Mouse (Mus musculus) layer of hippocampus, adult 2 months (tissue): ENCODE data around the gene Ccdc57. TPM values are rescaled to one million over a fixed set of nuclear protein-coding genes. Genes with fewer than 3 reads are reported as not detected.
"Not testable (repeated sequence)": the region's sequence is repeated elsewhere in the genome, so short reads cannot be mapped to it uniquely, and the experiment has no call there.

ENCODE experiments used
- DNase-seq, 2 experiments: peaks; one replicate each; pipeline ENCODE4 v3.0.0; 2022; ENCODE audit warnings: low spot score in 2 of 2
- H3K27ac ChIP-seq: fragments of 200-600 bp; 2 replicates; pipeline ENCODE4 v1.8.1; 2022
- H3K4me3 ChIP-seq: fragments of 200-600 bp; 2 replicates; pipeline ENCODE4 v1.8.1; 2022; ENCODE audit warnings: mild to moderate bottlenecking
- CTCF ChIP-seq: fragments of 200-600 bp; conservative IDR thresholded peaks from 2 replicates; pipeline ENCODE4 v1.8.1; 2022; ENCODE audit warnings: antibody characterized with exemption, mild to moderate bottlenecking, moderate library complexity
- total RNA-seq, 2 experiments: library from RNA; stranded (reverse); gene quantifications; 2 replicates each; pipeline ENCODE4 v1.2.3; 2021

The Ccdc57 gene
- total RNA-seq, 2 experiments from 2014 or later = 8.4 to 8.7 TPM

- peak in 1 of 2 experiments; percentile 19 for DNase-seq
These were observed 44.0 kb downstream of the Ccdc57 start for GRCm38 (mm10) chr11:120888718-120889117.

DNA sequence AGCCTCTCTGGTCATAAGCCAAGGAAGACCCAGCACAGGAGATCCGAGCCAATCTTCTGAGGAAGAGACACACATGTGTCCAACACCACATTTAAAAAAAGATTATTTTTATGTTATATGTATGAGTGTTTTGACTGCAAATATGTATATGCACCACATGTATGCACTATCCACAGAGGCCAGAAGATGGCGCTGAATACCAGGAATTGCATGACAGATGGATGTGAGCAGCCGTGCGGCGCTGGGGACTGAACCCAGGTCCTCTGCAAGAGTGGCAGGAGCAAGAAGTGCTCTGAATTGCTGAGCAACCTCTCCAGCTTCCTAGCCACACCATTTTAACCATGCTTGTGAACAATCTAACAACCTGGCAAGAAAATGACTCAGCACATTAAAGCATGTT, 45.2 kb downstream of the Ccdc57 start:
- no peak overlapping the region for H3K27ac ChIP-seq
- no peak for DNase-seq
- no peak overlapping the region for H3K4me3 ChIP-seq
- TF ChIP-seq CTCF = peak; percentile 55

More at GRCm38 (mm10) chr11:120888718-120889117, 44.0 kb downstream of the Ccdc57 start:
- peak overlapping the region; percentile 28; the same call in 1 of the 2 replicates for H3K27ac ChIP-seq
- H3K4me3 ChIP-seq = no peak overlapping the region
- TF ChIP-seq CTCF = no peak

GRCm38 (mm10) chr11:120886462-120886861, 46.2 kb downstream of the Ccdc57 start:
- no peak overlapping the region for H3K27ac ChIP-seq
- TF ChIP-seq CTCF = no peak
- no peak overlapping the region for H3K4me3 ChIP-seq
- no peak for DNase-seq

GRCm38 (mm10) chr11:120883601-120884000, 49.1 kb downstream of the Ccdc57 start:
- Histone ChIP-seq H3K27ac (no peak overlapping the region), H3K4me3 (no peak overlapping the region)
- TF ChIP-seq CTCF = no peak
- DNase-seq = no peak

- DNase-seq = no peak
- H3K4me3 ChIP-seq = no peak overlapping the region
- no peak for TF ChIP-seq CTCF
- no peak overlapping the region for H3K27ac ChIP-seq
These were observed 49.7 kb downstream of the Ccdc57 start for GRCm38 (mm10) chr11:120882931-120883330.

DNA sequence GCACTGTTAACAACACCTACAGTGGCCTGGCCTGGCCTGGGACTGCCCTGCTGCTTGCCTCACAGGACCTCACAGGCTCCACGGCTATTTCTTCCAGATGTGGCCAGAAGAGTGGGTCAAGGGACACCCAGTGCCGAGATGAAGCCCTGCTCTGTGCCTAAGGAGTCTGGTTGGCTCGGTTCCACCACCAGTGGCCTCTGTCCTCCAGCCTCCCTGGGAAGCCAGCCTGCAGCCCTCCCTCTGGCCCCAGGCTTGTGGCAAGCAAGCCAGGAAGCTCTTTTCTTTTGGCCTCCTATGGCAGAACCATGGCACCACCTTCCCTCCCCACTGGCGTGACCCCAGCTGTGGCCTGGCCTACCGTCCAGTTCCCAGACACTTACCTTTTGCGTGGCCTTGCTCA, 59.5 kb downstream of the Ccdc57 start:
- Histone ChIP-seq H3K4me3 (no peak overlapping the region), H3K27ac (0 out of 2 replicates have a peak overlapping the region, but pooled peaks have one; percentile 7)
- no peak for DNase-seq
- no peak for TF ChIP-seq CTCF

DNA sequence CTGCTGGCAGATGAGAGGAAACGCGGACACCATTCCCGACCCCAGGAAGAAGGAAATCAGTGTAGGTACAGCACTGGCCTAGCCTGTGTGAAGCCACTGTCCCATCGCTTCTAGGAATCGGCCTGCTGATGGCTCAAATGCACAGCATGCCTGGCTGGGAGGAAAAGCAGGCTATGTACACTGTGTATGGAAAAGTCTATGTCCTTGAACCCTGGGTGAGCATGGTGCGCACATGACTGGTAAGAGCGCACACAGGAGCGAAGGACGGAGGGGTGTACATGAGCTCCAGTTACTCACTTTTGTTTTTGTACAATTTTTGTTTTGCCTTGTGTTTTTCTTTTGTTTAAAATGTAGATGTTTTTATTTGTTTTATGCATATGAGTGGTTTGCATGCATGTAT, 61.2 kb downstream of the Ccdc57 start:
- no peak overlapping the region for H3K27ac ChIP-seq
- H3K4me3 ChIP-seq = no peak overlapping the region
- TF ChIP-seq CTCF = no peak
- DNase-seq = no peak

DNA sequence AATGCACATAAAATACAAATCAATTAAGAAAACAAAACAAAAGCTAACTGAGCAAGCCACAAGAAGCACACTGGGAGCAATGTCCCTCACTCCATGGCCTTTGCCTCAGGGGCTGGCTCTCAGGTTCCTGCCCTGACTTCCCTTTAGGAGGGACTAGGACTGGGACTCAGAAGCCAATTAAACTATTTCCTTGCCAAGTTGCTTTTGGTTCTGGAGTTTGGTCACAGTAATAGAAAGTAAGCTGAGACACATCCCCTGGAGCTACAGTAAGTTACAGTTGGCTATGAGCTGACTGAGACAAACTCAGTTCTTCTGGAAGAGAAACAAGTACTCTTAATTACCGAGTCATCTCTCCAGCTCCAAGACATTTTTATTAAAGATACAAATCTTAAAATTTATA, 66.9 kb downstream of the Ccdc57 start:
- no peak overlapping the region for H3K27ac ChIP-seq
- no peak for DNase-seq
- H3K4me3 ChIP-seq = no peak overlapping the region

DNA sequence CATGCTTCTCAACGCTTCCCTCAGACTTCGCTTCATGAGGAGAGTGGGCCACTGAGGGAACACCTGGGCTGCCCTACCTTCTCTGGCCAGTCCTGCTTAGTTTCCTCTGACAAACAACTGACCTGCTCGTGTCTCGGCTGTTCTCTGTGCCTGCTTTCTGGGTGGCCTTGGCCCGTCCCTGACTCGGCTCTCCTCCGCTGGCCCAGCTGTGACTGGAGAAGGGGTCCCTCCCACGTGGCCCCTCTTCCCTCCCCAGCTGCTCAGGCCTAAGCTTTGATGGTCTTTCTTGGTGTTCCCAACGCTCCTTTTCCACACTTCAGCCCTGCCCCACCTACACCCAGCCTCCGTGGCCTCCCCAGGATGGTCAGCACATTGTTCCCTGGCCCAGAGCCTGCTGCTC, 69.9 kb downstream of the Ccdc57 start:
- no peak overlapping the region for H3K27ac ChIP-seq
- no peak overlapping the region for H3K4me3 ChIP-seq
- TF ChIP-seq CTCF = no peak
- DNase-seq = no peak

More for the DNA sequence above, 66.9 kb downstream of the Ccdc57 start:
- TF ChIP-seq CTCF = no peak

GRCm38 (mm10) chr11:120855938-120856337, 76.7 kb downstream of the Ccdc57 start:
- not testable (repeated sequence) for DNase-seq, H3K27ac ChIP-seq, H3K4me3 ChIP-seq

DNA sequence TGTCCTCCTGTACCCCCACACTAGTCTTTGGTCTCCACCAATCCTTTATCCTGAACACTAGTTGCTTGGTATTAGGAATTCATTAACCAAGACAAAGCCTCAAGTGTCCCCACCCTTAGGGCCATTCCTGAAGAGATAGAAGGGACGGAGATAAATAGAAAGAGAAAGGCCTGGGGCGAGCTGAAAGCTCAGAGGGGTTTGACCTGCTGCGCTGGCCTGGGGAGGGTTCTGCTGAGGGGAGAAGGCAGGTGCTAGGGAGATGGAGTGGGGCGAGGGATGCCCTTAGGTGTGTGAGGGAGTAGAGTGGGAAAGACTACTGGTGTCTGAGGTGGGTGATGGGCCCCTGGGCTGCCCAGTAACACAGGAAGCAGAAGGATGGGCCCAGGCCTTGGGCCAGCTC, 78.9 kb downstream of the Ccdc57 start:
- H3K27ac ChIP-seq = no peak overlapping the region
- H3K4me3 ChIP-seq = no peak overlapping the region
- no peak for DNase-seq
- TF ChIP-seq CTCF = no peak

DNA sequence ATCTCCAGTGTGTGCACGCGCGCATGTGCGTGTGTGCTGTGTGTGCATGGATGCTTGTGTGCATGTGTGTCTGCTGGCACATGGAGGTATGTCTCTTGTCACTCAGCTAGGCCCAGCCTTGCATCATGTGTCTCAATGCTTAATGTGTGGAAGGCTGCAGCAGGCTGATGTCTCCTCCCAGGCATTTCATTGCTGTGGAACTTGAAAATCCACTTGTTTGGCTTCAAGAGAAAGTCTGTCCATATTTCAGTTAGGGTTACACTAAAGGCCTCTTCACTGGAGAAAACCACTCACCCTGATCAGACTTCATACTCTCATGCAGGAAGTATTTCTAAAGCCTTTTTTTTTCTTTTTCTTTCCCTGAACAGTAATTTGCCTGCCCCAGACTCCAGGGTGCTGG, 79.5 kb downstream of the Ccdc57 start:
- H3K4me3 ChIP-seq = no peak overlapping the region
- no peak overlapping the region for H3K27ac ChIP-seq
- TF ChIP-seq CTCF = no peak
- no peak for DNase-seq

- Histone ChIP-seq H3K4me3 (no peak overlapping the region), H3K27ac (no peak overlapping the region)
- DNase-seq = no peak
- TF ChIP-seq CTCF = no peak
These were observed 80.4 kb downstream of the Ccdc57 start for GRCm38 (mm10) chr11:120852083-120852935.

GRCm38 (mm10) chr11:120851582-120851981, 81.1 kb downstream of the Ccdc57 start:
- Histone ChIP-seq H3K4me3 (no peak overlapping the region), H3K27ac (no peak overlapping the region)
- TF ChIP-seq CTCF = no peak
- no peak for DNase-seq

DNA sequence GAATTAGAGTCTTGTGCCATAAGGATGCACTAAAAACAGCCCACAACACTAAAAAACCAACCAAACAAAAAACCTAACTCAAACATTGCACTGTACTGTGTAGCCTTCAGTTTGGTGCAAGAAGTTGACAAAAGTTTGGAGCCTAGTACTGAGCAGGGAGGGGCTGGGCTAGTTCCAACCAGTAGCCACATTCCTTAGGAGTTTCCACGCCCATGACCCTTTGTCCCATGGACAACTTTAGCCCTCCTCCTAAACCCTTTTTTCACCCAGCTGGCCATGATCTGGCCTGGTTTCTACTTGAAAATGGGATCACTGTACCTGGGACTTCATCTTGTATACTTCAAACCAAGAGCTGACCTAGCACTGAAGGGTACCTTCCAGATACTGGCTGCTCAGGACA, 81.5 kb downstream of the Ccdc57 start:
- no peak overlapping the region for H3K4me3 ChIP-seq
- no peak overlapping the region for H3K27ac ChIP-seq

More for the DNA sequence above, 81.5 kb downstream of the Ccdc57 start:
- no peak for DNase-seq
- TF ChIP-seq CTCF = no peak
